In the genomic region with DNA sequence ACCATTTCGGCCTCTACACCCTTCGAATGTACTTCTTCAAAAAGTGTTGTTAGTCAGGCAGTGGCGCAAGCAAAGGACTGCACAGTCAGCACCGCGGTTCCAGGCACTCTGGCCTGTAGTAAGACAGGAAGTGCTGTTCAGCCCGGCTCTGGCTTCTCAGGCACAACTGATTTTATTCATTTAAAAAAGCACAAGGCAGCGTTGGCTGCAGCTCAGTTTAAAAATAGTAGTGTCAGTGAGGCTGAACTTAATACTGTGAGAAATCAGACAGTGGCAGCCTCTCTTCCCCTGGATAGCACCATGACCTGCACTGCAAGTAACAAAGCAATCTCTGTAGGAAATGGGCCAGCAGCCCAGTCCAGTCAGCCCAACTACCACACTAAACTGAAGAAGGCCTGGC, we compare ENCODE assay signal across 9 mouse cellular contexts. TPM values are rescaled to one million over a fixed set of nuclear protein-coding genes. Genes with fewer than 3 reads are reported as not detected.
DNase-seq lines count a peak whose midpoint lies in the region; ATAC-seq and TF ChIP-seq lines count a peak whose summit lies in the region.
"Had no signal": no experiment of that assay in that cellular context is flagged by ENCODE, and none has a peak within 500 bp of the region (broad histone marks: within the 10 kb centered on the region; RNA-seq: fewer than 3 reads in every experiment).

No protein-coding gene starts in this region.

- no peak overlapping the region for H3K27ac ChIP-seq in forebrain, embryonic 14.5 days (ENCODE audit: low read depth, low read length)
- H3K27ac ChIP-seq in forebrain, embryonic 13.5 days: no peak overlapping the region
- H3K27ac ChIP-seq in cortical plate, adult 2 months (ENCODE audit: insufficient read depth, low read length): 0 out of 2 replicates have a peak overlapping the region, but pooled peaks have one; percentile 16
- H3K27ac ChIP-seq in heart, embryonic 15.5 days: peak overlapping the region; percentile 51
- H3K27ac ChIP-seq: neural tube, embryonic 12.5 days had no signal

- H3K4me3 ChIP-seq in forebrain, embryonic 14.5 days (ENCODE audit: low read depth, low read length): no peak overlapping the region
- no peak overlapping the region for H3K4me3 ChIP-seq in forebrain, embryonic 13.5 days
- no peak overlapping the region for H3K4me3 ChIP-seq in cortical plate, adult 2 months (ENCODE audit: insufficient read depth, low read length)
- H3K4me3 ChIP-seq in heart, embryonic 15.5 days: no peak overlapping the region
- H3K4me3 ChIP-seq in megakaryocyte, embryonic 14.5 days (replicated peaks): peak overlapping the region; percentile 26
- H3K4me3 ChIP-seq: neural tube, embryonic 12.5 days had no signal

- ATAC-seq in forebrain, embryonic 14.5 days: no peak
- no peak for ATAC-seq in forebrain, embryonic 13.5 days
- ATAC-seq in CD4-positive, CD25-positive, alpha-beta regulatory T cell, adult 4 months: peak; percentile 64
- ATAC-seq in heart, embryonic 15.5 days (replicated peaks; ENCODE audit: insufficient number of reproducible peaks, insufficient read depth, low FRiP score, low read depth): peak; percentile 70

- H3K4me1 ChIP-seq in forebrain, embryonic 14.5 days (ENCODE audit: control insufficient read depth, insufficient read depth, low read length): no peaks in the 10 kb centered on the region
- no peaks in the 10 kb centered on the region; the same call in 1 of the 2 replicates for H3K4me1 ChIP-seq in forebrain, embryonic 13.5 days
- peaks cover 15% of the 10 kb centered on the region for H3K4me1 ChIP-seq in cortical plate, adult 2 months (ENCODE audit: control insufficient read depth, insufficient read depth, low read length)
- peaks cover 31% of the 10 kb centered on the region for H3K4me1 ChIP-seq in heart, embryonic 15.5 days (replicated peaks)
- peaks cover 42% of the 10 kb centered on the region for H3K4me1 ChIP-seq in megakaryocyte, embryonic 14.5 days
- H3K4me1 ChIP-seq: neural tube, embryonic 12.5 days had no signal

- TF ChIP-seq CTCF in cortical plate, adult 2 months (IDR thresholded peaks at IDR 0.05; ENCODE audit: extremely low read depth, insufficient read depth, low read length): no peak

- H3K9me3 ChIP-seq in forebrain, embryonic 14.5 days (replicated peaks; ENCODE audit: control insufficient read depth, low read length): no peaks in the 10 kb centered on the region
- no peaks in the 10 kb centered on the region for H3K9me3 ChIP-seq in forebrain, embryonic 13.5 days (replicated peaks)
- H3K9me3 ChIP-seq in heart, embryonic 15.5 days (replicated peaks): no peaks in the 10 kb centered on the region
- H3K9me3 ChIP-seq in megakaryocyte, embryonic 14.5 days: no peaks in the 10 kb centered on the region
- H3K9me3 ChIP-seq: neural tube, embryonic 12.5 days had no signal

- H3K36me3 ChIP-seq in forebrain, embryonic 14.5 days (ENCODE audit: control insufficient read depth, insufficient read depth, low read length): peaks cover 54% of the 10 kb centered on the region
- peaks cover 50% of the 10 kb centered on the region for H3K36me3 ChIP-seq in forebrain, embryonic 13.5 days (ENCODE audit: poor library complexity, severe bottlenecking)
- peaks cover 16% of the 10 kb centered on the region for H3K36me3 ChIP-seq in heart, embryonic 15.5 days
- H3K36me3 ChIP-seq in megakaryocyte, embryonic 14.5 days (replicated peaks; ENCODE audit: low read length): peaks cover 96% of the 10 kb centered on the region

- no peak overlapping the region for H3K9ac ChIP-seq in forebrain, embryonic 14.5 days (ENCODE audit: low read length)
- H3K9ac ChIP-seq in forebrain, embryonic 13.5 days: no peak overlapping the region
- H3K9ac ChIP-seq in heart, embryonic 15.5 days: no peak overlapping the region
- H3K9ac ChIP-seq: neural tube, embryonic 12.5 days had no signal

- TF ChIP-seq POLR2A in cortical plate, adult 2 months (IDR thresholded peaks at IDR 0.05; ENCODE audit: extremely low read depth, insufficient read depth, low read length): no peak

- DNase-seq in forebrain, embryonic 14.5 days (ENCODE audit: low spot score): peak; percentile 14
- DNase-seq in layer of hippocampus, postnatal 14 days (ENCODE audit: low spot score in 2 of 2): peak; percentile 50 to 80
- DNase-seq in urinary bladder, adult 2 months (ENCODE audit: low spot score): no peak

- WGBS in forebrain, embryonic 14.5 days: 95% methylated on average over 7 of the region's 7 CpGs
- WGBS in forebrain, embryonic 13.5 days: 88% methylated on average over 7 of the region's 7 CpGs
- 40% methylated on average over 7 of the region's 7 CpGs for WGBS in heart, embryonic 15.5 days

- no peaks in the 10 kb centered on the region for H3K27me3 ChIP-seq in forebrain, embryonic 14.5 days (replicated peaks; ENCODE audit: control insufficient read depth, insufficient read depth, low read length)
- no peaks in the 10 kb centered on the region for H3K27me3 ChIP-seq in forebrain, embryonic 13.5 days
- H3K27me3 ChIP-seq in heart, embryonic 15.5 days: no peaks in the 10 kb centered on the region
- H3K27me3 ChIP-seq in megakaryocyte, embryonic 14.5 days (replicated peaks): no peaks in the 10 kb centered on the region
- H3K27me3 ChIP-seq: neural tube, embryonic 12.5 days had no signal

- no peak overlapping the region for H3K4me2 ChIP-seq in forebrain, embryonic 14.5 days (ENCODE audit: low read length)
- no peak overlapping the region for H3K4me2 ChIP-seq in forebrain, embryonic 13.5 days
- no peak overlapping the region for H3K4me2 ChIP-seq in heart, embryonic 15.5 days
- H3K4me2 ChIP-seq: neural tube, embryonic 12.5 days had no signal

RNA-seq across cellular contexts. Expression of gene Nrbf2, which starts 59.0 kb away (rescaled TPM):
- 41.7 and 48.5 TPM in 2 replicates for polyA plus RNA-seq in forebrain, embryonic 14.5 days (2014; fragmentation: Nextera tagmentation; extraction: Ambion mirVana)
- polyA plus RNA-seq in forebrain, embryonic 13.5 days (2015; fragmentation: Nextera tagmentation; extraction: Ambion mirVana): 39.8 and 41.0 TPM in 2 replicates
- polyA plus RNA-seq in CD4-positive, CD25-positive, alpha-beta regulatory T cell, adult 4 months (2017; shearing (Covaris generic)): 10 to 100 TPM; 27.6 to 35.3 TPM
- polyA plus RNA-seq in cortical plate, adult 2 months (2012; rRNA removed): 20.2 and 21.5 TPM in 2 replicates
- polyA plus RNA-seq in heart, embryonic 15.5 days (2015; fragmentation: Nextera tagmentation; extraction: Ambion mirVana): 28.7 and 29.3 TPM in 2 replicates
- total RNA-seq in layer of hippocampus, postnatal 14 days (2021): 10 to 100 TPM; 16.6 to 18.2 TPM
- 44.9 and 49.4 TPM in 2 replicates for polyA plus RNA-seq in megakaryocyte, embryonic 14.5 days (2012; ENCODE audit: insufficient read depth, low replicate concordance)
- 21.4 and 22.2 TPM in 2 replicates for polyA plus RNA-seq in urinary bladder, adult 2 months (2012; rRNA removed)

Comparison
In these comparisons a context has a peak if more than half of its experiments do, and no peak if none do; other contexts are left out.
1. ATAC-seq: peak in CD4-positive, CD25-positive, alpha-beta regulatory T cell, adult 4 months (single experiment) and heart, embryonic 15.5 days (single experiment); none in forebrain, embryonic 14.5 days (single experiment) and forebrain, embryonic 13.5 days (single experiment).
2. H3K27ac ChIP-seq: peak in cortical plate, adult 2 months (single experiment) and heart, embryonic 15.5 days (single experiment); none in forebrain, embryonic 14.5 days (single experiment) and forebrain, embryonic 13.5 days (single experiment).